Mouse (Mus musculus): Measurements from ENCODE around the gene Klkb1.

GRCm38 (mm10) chr8:45255040-45255439, 39.6 kb downstream of the Klkb1 start:
- TF ChIP-seq CTCF (IDR thresholded peaks at IDR 0.05; ENCODE audit: insufficient read depth, low read depth, low read length) (no peak), POLR2A (IDR thresholded peaks at IDR 0.05; ENCODE audit: insufficient read depth, low read depth, low read length) (no peak)

Measured in olfactory bulb, adult 2 months (tissue).